Mouse (Mus musculus) c-Kit-positive CD71-positive TER-119-negative erythroid progenitor cells, embryonic 14.5 days (primary cell): ENCODE data around the gene Hoxc5.

Source experiments
- DNase-seq: peaks from one replicate; pipeline ENCODE4 v3.0.0-alpha.2; 2013; ENCODE audit warnings: low read depth

The Hoxc5 gene

DNA sequence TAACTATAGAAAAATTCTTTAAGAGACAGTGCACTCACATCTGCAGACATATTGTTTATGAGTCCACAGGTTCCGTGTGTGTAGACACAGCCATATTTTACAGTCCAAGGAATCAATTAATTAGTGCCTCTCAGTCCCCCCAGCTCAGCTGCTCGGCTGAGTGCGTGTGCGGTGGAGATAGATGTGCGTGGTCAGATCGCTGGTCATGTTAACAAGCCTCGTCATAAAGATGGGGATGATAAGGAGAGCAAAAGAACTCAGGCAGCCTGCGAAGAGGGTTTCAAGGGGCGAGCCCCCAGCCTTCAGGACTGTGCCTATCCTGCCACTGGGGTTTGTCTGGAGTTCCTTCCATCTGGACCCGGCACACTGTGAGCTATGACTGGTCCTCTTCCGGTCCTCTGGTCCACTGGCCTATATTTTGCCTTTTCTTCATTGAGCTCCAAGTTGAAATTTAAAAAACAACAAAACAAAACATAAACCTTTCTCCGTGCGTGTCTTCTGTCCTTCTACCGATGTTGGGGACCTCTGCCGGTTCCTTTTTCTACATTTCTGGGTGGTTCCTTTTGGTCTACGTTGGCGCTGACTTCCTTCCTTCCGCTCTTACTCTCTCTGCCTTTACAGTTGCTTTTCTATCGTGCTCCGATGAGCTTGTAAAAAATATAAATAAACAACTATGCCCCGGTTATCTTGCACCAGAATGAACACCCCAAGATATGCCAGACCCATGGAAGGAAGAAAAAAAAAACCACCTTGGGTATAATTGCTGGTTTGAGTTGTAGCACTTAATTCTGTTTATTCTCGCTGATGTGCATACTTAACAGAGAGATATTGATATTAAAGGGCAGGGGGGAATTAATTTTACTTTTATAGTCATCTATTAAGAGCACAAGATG, 21.8 kb upstream of the Hoxc5 start:
- DNase-seq = no peak

DNA sequence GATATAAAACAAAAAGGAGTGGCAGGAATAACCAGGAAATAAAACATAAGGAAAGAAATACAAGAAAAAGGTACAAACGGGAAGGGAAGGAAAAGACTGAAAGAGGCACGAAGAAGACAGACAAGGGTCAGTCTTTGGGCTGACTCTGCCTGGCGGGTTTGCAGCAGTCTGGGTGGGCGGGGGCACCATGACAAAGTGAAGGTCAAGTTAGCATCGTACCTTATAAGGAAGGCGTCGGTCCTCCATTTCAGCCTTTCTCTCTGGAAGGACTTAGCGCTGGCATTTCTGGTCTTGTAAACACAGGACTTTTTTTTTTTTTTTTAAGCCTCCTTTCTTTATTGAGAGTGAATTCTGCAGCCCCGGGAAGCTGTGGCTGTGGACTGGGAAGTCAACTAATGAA, 20.0 kb upstream of the Hoxc5 start:
- DNase-seq = no peak

DNA sequence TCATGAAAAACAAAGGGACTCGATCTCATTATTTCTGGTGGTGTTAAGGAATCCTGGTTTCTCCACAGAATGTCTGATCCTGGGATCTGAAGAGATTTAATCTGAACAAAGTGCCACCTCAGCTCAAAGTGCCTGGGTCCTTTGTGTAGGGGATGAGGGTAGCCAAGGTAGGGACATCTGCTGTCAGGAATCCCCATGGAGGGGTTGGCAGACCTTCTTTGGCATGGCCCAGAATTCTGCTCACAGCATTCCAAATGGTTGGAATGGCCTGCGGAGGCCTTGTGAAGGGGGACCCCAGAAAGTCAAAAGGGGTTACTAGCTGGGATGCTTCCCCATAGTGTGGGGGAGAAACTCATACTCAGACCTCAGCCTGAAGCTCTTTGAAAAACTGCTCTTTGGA, 18.4 kb upstream of the Hoxc5 start:
- no peak for DNase-seq

- no peak for DNase-seq
Measured at GRCm38 (mm10) chr15:102949696-102950095, 17.5 kb upstream of the Hoxc5 start.

DNA sequence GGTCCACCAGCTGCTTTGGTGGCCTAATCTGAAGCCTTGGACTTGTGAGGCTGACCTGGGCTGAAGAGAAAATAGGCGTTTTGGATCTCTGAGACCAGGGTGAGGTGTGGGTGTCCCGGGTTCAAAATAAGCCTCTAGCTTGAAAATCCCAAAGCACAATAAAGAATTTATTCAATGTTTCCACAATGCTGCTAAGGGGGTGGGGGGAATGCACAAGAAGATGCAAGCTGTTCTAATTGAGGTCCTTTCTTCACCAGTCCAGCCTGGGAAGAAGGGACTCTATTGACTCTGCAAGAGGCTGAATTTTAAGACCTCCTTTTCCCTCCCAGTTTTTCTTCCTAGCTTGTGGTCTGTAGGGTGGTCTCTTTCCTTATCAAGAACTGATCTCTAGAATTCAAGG, 16.4 kb upstream of the Hoxc5 start:
- no peak for DNase-seq

GRCm38 (mm10) chr15:102953561-102953960, 13.7 kb upstream of the Hoxc5 start:
- DNase-seq = no peak

GRCm38 (mm10) chr15:102954192-102955006, 12.8 kb upstream of the Hoxc5 start, which contains the start of gene Hoxc11:
Gene Hoxc11 (plus strand): TSS chr15:102954427.
- DNase-seq = no peak

GRCm38 (mm10) chr15:102955007-102955382, 12.2 kb upstream of the Hoxc5 start:
- DNase-seq = no peak

DNA sequence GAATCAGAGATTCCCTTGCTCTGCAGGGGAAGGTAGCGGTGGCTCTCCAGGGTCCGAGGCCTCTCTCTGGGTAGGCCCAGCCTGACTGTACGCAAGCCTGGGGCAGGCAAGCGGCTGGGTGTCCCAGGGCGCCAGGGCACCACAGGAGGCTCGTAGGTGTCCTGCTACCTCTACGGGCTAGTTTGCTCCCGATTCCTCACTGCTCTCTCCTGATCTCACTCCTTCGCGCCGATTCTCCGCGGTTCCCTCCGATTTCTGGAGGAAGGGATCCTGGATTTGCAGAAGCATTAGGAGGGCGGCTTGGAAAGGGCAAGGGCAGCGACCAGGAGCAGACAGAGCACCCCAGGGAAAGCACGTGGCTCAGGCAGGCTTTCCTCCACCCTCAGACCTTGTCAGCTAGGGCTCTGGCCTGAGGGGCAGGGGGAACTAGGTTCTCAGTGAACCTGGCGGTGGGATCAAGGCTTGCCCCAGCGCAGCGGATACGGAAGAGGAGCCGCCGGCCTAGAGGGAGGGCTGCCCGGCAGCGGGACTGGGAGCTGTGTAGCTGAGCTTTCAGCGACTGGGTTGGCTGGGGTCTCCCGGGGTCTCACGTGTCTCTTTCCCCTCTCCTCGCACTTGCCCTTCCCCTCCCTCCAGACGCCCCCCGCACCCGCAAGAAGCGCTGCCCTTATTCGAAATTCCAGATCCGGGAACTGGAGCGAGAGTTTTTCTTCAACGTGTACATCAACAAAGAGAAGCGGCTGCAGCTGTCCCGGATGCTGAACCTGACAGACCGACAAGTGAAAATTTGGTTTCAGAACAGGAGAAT, 11.2 kb upstream of the Hoxc5 start:
- DNase-seq = no peak

DNA sequence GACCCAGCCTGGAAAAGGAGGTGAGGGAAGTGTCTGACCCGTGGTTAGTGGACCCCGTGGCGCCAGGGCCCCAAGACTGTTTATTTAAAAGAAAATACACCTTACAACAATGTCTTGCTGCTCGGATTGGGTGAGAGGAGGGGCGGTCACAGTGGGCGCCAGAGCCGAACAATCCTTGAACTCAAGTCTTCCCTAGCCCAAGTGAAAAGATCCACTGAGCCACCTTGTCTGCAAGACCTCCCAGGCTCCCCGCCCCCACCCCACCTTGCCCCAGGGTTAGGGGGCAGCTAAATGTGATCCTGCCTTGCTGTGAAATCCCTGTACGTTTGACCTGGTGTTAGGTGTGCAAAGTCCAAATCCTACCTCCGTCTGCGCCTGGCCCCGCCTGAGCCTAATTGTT, 10.3 kb upstream of the Hoxc5 start:
- no peak for DNase-seq

DNA sequence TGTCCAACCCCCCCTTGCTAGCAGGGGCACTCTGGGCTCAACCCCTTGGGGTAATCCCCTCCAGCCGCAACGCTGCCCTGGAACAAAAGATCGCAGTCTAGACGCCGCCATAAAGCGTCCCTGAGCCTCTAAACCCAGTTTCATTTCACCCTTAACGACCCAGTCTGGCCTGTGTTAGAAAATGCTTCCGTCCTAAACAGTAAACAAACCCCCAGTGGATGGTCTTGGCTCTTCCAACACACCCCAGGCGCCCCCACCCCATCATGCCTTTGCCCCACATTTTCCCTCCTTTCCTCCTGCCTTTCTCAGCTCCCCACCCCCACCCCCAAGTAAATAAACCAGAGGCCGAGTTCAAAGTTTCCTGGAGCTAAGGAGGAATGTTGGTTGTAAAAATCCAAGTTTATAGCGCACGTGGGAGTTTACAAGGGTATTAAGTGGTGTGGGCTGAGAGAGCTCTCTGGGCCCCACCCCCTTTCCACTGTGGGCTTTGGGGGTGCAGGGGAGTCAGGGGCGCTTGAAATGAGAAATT, 7.5 kb upstream of the Hoxc5 start:
- no peak for DNase-seq

GRCm38 (mm10) chr15:102961728-102962127, 5.5 kb upstream of the Hoxc5 start:
- DNase-seq = no peak

DNA sequence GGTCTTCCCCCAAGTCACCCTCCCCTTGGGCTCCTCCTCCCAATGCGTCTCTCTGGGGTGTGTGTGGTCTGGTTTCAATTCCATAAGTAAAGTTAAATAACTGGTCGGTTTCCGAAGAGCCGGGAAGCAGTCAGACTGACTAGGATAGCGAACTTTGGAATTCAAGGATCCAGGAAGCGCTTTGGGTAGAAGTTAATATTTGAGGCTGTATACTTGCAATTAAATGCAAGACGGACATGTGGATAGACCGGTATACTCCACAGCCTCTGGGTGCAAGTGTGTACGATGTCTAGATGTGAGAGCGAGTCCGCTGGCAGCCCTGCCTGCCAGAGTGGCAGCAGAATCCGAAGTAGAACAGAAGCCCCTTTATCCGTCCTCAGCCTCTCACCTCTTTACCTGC, 4.8 kb upstream of the Hoxc5 start:
- DNase-seq = no peak

- no peak for DNase-seq
Measured at GRCm38 (mm10) chr15:102963259-102963658, 4.0 kb upstream of the Hoxc5 start.

- no peak for DNase-seq
Measured at GRCm38 (mm10) chr15:102963671-102964640, 3.3 kb upstream of the Hoxc5 start.

GRCm38 (mm10) chr15:102965003-102965891, 2.0 kb upstream of the Hoxc5 start:
- DNase-seq = no peak

- peak; percentile 50 for DNase-seq
Measured at GRCm38 (mm10) chr15:102965892-102966775, 1.1 kb upstream of the Hoxc5 start.

DNA sequence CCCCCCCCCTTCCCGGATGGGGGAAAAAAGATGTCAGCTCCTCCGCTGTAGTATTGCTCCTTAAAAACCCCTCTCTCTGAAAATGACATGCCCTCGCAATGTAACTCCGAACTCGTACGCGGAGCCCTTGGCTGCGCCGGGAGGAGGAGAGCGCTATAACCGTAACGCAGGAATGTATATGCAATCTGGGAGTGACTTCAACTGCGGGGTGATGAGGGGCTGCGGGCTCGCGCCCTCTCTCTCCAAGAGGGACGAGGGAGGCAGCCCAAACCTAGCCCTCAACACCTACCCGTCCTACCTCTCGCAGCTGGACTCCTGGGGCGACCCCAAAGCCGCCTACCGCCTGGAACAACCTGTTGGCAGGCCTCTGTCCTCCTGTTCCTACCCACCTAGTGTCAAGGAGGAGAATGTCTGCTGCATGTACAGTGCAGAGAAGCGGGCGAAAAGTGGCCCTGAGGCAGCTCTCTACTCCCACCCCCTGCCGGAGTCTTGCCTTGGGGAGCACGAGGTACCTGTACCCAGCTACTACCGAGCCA, 399 bp upstream of the Hoxc5 start, which contains the start of gene Hoxc10:
Hoxc10 (plus strand) TSS at position 21 of the 536 bp plus-strand sequence.
- DNase-seq = no peak
